Mouse (Mus musculus): ENCODE measurements at regions not wholly inside any gene's neighbourhood (a gene's known extent, or its start where the extent isn't known, plus 50 kb on each side); places are given as distances from the start of the nearest gene placed in this dataset.
A peak's percentile ranks its signal among the peaks of the same experiment; 100 is the strongest.

- DNase-seq (ENCODE audit: low spot score), result peak; percentile 31
These were observed 234.6 kb downstream of the Cdh26 start for GRCm38 (mm10) chr2:178664977-178665376.

- DNase-seq (ENCODE audit: low spot score), result no peak
These were observed 238.1 kb downstream of the Cdh26 start for GRCm38 (mm10) chr2:178668451-178668850.

GRCm38 (mm10) chr2:178670952-178671351 lies 240.6 kb downstream of the Cdh26 start:
- DNase-seq (ENCODE audit: low spot score), result no peak

GRCm38 (mm10) chr2:178673621-178674020 lies 243.3 kb downstream of the Cdh26 start:
- DNase-seq (ENCODE audit: low spot score), result no peak

GRCm38 (mm10) chr2:178674621-178675020 lies 244.3 kb downstream of the Cdh26 start:
- DNase-seq (ENCODE audit: low spot score), result no peak

- DNase-seq (ENCODE audit: low spot score), result no peak
These were observed 246.6 kb downstream of the Cdh26 start for GRCm38 (mm10) chr2:178676970-178677369.

GRCm38 (mm10) chr2:178680368-178680767 lies 250.0 kb downstream of the Cdh26 start:
- DNase-seq (ENCODE audit: low spot score), result no peak

- no peak for DNase-seq (ENCODE audit: low spot score)
These were observed 254.0 kb downstream of the Cdh26 start for GRCm38 (mm10) chr2:178684026-178684958.

DNA sequence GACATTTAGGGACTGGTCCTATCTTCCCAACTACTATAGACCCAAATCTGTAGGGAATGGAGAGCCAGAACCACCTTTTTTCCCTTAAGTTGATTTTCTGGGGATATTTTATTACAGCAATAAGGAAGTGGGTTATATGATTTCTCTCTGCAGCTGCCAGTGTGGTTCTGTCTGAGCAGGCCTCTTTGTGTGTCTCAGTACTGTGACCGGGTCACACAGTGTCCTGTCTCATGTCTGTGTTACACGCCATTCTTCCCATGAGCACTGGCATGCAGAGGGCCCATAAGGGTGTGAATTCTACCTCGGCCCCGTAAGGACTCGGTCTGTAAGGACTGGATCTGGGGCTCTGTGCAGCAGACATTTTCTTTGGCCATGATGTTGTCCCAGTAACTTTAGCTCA lies 254.9 kb downstream of the Cdh26 start:
- DNase-seq (ENCODE audit: low spot score), result no peak

DNA sequence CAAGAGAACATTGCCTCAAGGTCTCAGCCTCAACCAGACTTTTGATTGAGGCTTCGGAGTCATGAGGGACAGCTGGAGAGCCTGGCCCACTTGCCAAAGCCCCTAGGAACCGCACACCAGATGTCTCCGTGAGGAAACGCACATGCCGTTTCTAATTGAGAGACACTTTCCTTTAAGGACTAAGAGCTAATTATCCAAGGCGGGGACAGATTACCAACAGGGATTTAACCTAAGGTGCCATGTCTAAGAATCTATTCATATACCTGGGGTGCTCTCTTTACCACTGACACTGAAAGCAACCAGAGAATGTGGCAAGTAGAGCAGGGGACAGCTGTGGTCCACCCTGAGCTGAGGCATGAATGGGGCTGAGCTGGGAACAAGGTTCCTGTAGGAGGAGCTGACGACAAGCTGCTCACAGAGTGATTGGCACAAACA lies 255.9 kb downstream of the Cdh26 start:
- no peak for DNase-seq (ENCODE audit: low spot score)

DNA sequence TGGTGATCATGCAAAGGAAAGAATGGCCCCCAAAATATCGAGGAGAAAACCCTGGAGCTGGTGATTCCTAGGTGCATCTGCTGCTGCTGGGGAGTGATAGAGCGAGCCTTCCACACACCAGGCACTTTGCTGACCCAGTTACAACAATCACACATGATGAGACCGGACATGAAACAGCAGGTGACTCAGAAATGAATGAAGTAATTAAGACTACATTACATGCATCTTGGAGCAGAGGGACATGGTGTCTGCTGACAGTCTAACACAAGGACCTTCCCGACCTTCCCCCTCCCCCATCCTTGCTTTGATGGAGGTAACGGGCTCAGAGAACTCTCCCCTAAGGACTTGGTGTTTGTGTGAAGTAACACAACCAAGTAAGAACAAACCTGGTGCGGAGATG lies 258.3 kb downstream of the Cdh26 start:
- DNase-seq (ENCODE audit: low spot score), result no peak

DNA sequence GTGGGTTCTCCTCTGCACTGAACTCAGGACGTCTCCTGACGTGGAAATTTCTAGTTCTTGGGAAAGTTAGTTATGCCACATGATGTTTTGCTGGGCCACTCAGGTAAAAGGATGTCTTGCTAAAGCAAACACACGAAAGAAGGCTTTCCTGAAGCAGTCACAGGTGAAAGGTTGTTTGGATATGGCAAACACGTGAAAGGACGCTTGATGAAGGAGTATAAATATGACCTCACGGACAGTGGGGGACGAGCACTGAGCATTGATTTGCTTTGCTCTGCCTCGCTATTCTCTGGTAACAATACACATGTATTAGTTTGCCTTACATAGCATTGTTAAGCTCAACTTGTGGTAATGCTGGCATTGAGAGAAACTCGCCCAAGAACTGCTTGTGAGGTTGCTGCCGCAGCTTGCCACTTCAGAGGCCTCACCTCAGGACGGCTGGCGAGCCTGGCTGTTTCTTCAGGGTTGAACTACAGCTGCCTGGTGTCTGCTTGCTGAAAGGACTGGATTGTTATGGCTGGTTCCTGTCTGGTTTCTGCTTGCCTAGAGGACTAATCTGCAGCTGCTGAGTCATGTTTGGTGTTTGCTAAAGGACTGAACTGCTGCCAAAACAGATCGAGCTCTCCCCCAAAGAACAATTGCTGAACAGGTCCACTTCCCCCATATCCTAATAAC lies 261.0 kb downstream of the Cdh26 start:
- DNase-seq (ENCODE audit: low spot score), result no peak

DNA sequence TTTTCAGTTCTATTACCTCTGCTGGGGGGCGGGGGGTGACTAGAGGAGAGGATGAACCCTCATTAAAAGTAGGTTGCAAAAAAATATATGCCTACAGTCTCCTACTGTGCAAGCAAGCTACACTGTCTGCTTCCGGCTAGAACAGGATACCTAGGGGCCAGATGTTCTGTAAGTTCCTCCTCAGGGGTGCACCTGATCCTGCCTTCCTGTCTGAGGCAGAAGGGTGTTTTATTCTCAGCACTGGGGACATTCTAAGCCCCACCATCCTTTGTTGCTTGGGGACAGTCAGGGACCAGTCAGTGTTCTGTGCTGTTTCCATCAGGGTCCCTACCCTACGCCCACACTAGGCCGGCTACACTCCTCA lies 261.5 kb downstream of the Cdh26 start:
- no peak for DNase-seq (ENCODE audit: low spot score)

DNA sequence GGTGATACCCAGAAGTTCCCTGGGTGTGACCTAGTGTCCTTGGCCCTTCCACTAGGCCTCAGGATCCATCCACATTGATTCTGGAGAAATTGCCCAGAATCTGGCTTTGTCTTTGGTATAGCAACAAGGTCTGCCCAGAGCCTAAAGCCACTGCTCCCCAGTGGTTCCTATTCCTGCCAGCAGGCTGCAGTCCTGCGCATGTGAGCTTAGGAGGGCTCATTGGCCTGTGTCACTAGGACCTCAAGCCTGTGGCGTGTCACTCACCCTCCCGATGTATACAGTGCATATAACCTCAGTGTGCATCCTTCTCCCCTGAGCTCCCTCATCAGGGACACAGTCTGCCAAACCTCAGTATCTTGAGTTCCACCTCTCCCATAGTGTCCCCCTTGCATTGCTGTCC lies 261.9 kb downstream of the Cdh26 start:
- no peak for DNase-seq (ENCODE audit: low spot score)

DNA sequence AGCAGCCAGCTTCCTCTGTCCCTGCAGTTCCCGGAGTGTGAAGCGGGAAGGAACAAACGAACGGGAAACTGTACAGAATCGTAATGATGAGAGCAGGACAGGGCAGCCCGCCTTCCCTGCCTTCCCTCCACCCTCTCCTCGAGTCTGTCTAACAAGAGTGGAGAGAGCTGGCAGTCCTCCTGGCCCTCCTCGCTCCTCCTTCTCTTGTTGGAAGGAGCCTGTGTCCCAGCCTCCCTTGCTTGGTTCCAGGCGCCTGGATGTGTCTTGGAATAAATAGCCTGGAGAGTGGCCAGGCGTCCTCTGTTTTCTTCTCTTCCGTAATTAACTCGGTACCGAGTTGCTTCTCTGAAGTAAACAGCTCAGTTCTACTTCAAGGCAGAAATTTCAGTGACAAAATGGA lies 268.3 kb downstream of the Cdh26 start:
- peak; percentile 30 for DNase-seq (ENCODE audit: low spot score)

DNA sequence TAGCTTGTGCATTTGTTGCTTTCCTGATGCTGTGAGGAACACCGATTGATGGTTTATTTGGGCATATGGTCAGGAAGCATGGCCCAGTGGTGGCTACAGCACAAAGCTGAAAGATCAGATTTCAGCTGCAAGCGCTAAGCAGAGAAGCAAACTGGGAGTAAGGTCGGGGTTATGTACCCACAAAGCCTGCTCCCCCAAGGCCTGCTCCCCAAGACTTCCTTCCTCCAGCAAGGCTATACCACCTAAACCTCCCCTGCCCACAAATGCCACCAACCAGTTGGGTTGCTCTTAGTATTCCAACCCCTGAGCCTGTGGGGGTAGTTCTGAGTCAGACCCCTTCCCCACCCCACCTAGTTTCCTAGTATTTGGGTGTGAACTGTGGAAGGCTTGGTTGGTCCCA lies 270.5 kb downstream of the Cdh26 start:
- DNase-seq (ENCODE audit: low spot score), result no peak

GRCm38 (mm10) chr2:178704510-178704909 lies 274.2 kb downstream of the Cdh26 start:
- DNase-seq (ENCODE audit: low spot score), result no peak

DNA sequence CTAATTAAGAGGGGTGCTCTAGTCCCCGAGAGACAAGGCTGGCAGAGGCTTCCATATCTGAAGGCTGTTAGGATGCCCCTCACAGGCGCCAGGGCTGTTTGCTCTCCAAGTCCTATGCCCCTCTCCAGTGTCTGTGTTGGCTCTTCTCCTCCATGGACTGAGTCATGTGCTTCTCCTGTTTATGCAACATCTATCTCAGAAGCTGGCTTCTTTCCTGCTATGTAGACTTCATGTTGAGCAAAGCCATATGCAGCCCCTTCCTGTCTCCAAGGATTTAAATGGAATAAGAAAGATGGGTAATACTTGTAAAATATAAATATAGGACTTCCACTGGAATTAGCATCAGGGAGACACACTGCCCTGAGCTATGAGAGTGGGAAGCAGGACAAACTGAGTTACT lies 278.3 kb downstream of the Cdh26 start:
- DNase-seq (ENCODE audit: low spot score), result no peak

GRCm38 (mm10) chr2:178709192-178709881 lies 279.0 kb downstream of the Cdh26 start:
- no peak for DNase-seq (ENCODE audit: low spot score)

DNA sequence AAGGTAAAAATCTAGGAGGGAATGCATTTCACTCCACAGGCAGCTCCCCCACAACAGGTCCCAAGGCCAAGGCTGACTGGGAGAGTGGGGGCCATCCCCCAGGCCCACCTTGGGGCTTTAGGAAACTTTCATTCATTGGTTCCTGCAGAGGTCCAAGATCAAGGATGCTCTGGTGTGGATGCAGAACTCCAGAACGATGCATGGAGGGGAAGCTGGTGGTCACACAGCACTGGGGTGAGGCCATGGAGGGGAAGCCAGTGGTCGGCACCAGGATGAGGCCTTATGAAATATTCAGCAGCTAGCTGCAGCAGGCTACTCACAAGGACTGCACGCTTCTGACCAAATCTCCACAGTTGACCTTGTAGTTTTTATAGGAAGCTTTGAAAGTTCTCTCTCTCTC lies 279.7 kb downstream of the Cdh26 start:
- no peak for DNase-seq (ENCODE audit: low spot score)

DNA sequence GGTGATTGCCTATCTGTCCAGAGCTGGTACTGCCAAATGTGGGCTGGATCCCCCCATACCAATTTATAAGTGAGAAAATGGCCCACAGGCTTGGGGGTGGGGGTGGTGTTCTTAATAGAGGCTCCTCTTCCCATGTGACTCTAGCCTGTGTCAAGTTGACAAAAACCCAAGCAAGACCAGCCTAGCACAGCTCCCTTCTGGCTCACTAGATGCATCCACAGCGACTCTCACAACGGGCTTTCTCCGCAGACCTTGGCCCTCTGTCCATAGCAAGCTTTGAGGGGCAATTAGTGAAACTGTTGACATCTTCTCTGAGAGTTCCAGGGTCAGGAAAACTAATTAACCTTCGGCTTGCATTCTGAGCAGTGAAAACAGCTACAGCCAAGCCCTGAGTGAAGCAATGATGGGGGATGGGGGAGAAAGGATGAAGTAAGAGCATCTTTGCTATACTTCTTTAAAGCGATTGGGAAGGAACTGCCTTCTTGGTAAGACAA lies 281.3 kb downstream of the Cdh26 start:
- DNase-seq (ENCODE audit: low spot score), result no peak

GRCm38 (mm10) chr2:178712391-178712892 lies 282.1 kb downstream of the Cdh26 start:
- no peak for DNase-seq (ENCODE audit: low spot score)

All from ovary, postnatal 14 days (tissue).